Mouse (Mus musculus): ENCODE results near the gene Iqschfp.

DNA sequence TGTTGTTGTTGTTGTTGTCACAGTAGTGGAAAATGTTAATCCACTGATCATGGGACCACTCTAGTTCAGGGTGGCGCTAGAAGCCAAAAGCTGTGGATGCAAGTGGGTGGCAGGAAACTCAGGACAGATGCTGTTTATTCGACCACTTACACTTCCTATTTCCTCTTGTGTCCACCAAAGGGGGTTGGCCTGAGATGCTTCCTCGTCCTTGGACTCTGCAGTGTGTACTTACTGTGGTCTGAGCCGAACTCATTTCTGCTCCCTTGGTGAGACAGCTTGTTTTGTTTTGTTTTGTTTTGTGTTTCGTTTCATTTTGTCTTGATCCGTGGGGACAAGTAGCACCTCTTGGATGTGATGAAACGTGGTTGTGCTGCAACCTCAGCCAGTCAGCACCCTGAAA, 750.9 kb downstream of the Iqschfp start:
- TF ChIP-seq POLR2A (IDR thresholded peaks at IDR 0.05; ENCODE audit: extremely low read depth, insufficient read depth, low read length) (no peak), CTCF (IDR thresholded peaks at IDR 0.05; ENCODE audit: low read depth, low read length) (no peak)
